Mouse (Mus musculus) myocyte (in vitro differentiated cells): Measurements from ENCODE around the gene Ttc24.

Experiments
- CEBPB ChIP-seq: IDR thresholded peaks from 2 replicates; pipeline ENCODE4 v1.6.1; 2011; ENCODE audit warnings: mild to moderate bottlenecking, moderate library complexity; ENCODE audit not compliant: poor library complexity, insufficient read depth, severe bottlenecking
- MAX ChIP-seq: IDR thresholded peaks from one replicate; pipeline ENCODE4 v1.6.1; 2011; ENCODE audit warnings: low read depth, mild to moderate bottlenecking, control low read depth
- POLR2A ChIP-seq: IDR thresholded peaks from one replicate; pipeline ENCODE4 v1.6.1; 2011; ENCODE audit warnings: low read depth, mild to moderate bottlenecking, control low read depth, moderate library complexity; ENCODE audit not compliant: insufficient read length
- POLR2AphosphoS2 ChIP-seq: IDR thresholded peaks from one replicate; pipeline ENCODE4 v1.6.1; 2011; ENCODE audit warnings: low read depth, control low read depth; ENCODE audit not compliant: insufficient read length
- TCF3 ChIP-seq: IDR thresholded peaks from one replicate; pipeline ENCODE4 v1.6.1; 2011; ENCODE audit warnings: low read depth, control low read depth; ENCODE audit not compliant: insufficient read length
- USF1 ChIP-seq: IDR thresholded peaks from one replicate; pipeline ENCODE4 v1.6.1; 2011; ENCODE audit warnings: low read depth, mild to moderate bottlenecking, control low read depth, moderate library complexity

DNA sequence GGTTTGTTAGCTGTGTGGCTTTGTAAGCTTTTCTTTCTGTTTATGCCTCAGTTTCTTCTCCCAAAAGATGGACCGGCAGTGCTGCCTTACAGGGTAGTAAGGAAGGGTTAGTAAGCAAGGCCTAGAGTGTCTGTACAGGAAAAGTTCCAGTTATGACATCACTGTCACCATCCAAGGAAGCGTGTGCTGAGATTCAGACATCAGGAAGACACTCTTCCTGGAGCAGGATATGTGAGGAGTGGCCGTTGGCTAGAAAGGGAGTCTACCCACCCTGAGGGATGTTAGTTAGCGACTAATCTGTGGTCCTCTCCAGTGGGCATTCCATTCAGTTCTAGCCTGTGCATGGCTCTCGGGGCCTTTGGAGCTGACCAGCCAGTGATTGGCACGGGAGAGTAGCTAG lies 24.1 kb upstream of the Ttc24 start:
- TF ChIP-seq POLR2A (no peak), MAX (no peak), POLR2AphosphoS2 (no peak), CEBPB (no peak), TCF3 (no peak), USF1 (no peak)
